Mouse (Mus musculus) heart, adult 2 months (tissue): Measurements from ENCODE around the gene Nrp2. TPM values are rescaled to one million over a fixed set of nuclear protein-coding genes. Genes with fewer than 3 reads are reported as not detected.
A peak's percentile ranks its signal among the peaks of the same experiment; 100 is the strongest.

Source experiments
- DNase-seq, 2 experiments: peaks; one replicate each; pipeline ENCODE4 v3.0.0; 2021
- H3K27ac ChIP-seq: fragments of 200-600 bp; 2 replicates; pipeline ENCODE4 v1.8.1; 2022
- H3K27me3 ChIP-seq: fragments of 200-500 bp; 2 replicates; pipeline ENCODE4 v1.6.1; 2012; ENCODE audit warnings: mild to moderate bottlenecking, low read length, inconsistent platforms, mixed read lengths; ENCODE audit not compliant: control insufficient read depth, insufficient read depth
- H3K36me3 ChIP-seq: fragments of 200-500 bp; 2 replicates; pipeline ENCODE4 v1.6.1; 2012; ENCODE audit warnings: low read length, inconsistent platforms; ENCODE audit not compliant: control insufficient read depth, insufficient read depth
- H3K4me1 ChIP-seq: fragments of 200-500 bp; 2 replicates; pipeline ENCODE4 v1.6.1; 2011; ENCODE audit warnings: low read length; ENCODE audit not compliant: control insufficient read depth, insufficient read depth
- H3K4me3 ChIP-seq: fragments of 200-600 bp; 2 replicates; pipeline ENCODE4 v1.8.1; 2022
- H3K79me2 ChIP-seq: fragments of 200-500 bp; replicated peaks from 2 replicates; pipeline ENCODE4 v1.6.1; 2012; ENCODE audit warnings: mild to moderate bottlenecking, inconsistent platforms, low read length, moderate library complexity, mixed read lengths; ENCODE audit not compliant: control insufficient read depth, insufficient read depth
- H3K9ac ChIP-seq: fragments of 200-500 bp; 2 replicates; pipeline ENCODE4 v1.6.1; 2012; ENCODE audit warnings: low read depth, mild to moderate bottlenecking, control low read depth, inconsistent platforms, low read length, mixed read lengths
- CTCF ChIP-seq: fragments of 200-600 bp; IDR thresholded peaks from 2 replicates; pipeline ENCODE4 v1.8.1; 2022; ENCODE audit warnings: antibody characterized with exemption, mild to moderate bottlenecking, moderate library complexity
- EP300 ChIP-seq: fragments of 200-500 bp; IDR thresholded peaks from 2 replicates; pipeline ENCODE4 v1.6.1; 2011; ENCODE audit warnings: low read depth, low read length, control low read depth; ENCODE audit not compliant: insufficient read depth
- POLR2A ChIP-seq: fragments of 200-500 bp; IDR thresholded peaks from 2 replicates; pipeline ENCODE4 v1.6.1; 2011; ENCODE audit warnings: mild to moderate bottlenecking, low read depth, low read length, control low read depth; ENCODE audit not compliant: insufficient read depth
- WGBS: fragments of 180-500 bp; shearing (Covaris S2); methylation state at CpG from one replicate; pipeline ENCODE4 v1.1.7; 2018; 5-methylcytosine and 5-hydroxymethylcytosine counted together
- intact Hi-C: fragments of 180-260 bp; cut with DNase I; formaldehyde crosslinking; loops from one replicate; pipeline ENCODE4 v1.15.1; 2025
- polyA plus RNA-seq: library from polyadenylated mRNA; depleted of rRNA; stranded (reverse); fragments of >200 nt; gene quantifications from 2 replicates; pipeline ENCODE4 v1.2.3, GENCODE M21; 2012
- total RNA-seq, 2 experiments: library from RNA; stranded (reverse); gene quantifications; 2 replicates each; pipeline ENCODE4 v1.2.3; 2021

Gene Nrp2
- total and polyA plus RNA-seq, 3 experiments, result 15.6 to 29.6 (median 20.7) TPM

DNA sequence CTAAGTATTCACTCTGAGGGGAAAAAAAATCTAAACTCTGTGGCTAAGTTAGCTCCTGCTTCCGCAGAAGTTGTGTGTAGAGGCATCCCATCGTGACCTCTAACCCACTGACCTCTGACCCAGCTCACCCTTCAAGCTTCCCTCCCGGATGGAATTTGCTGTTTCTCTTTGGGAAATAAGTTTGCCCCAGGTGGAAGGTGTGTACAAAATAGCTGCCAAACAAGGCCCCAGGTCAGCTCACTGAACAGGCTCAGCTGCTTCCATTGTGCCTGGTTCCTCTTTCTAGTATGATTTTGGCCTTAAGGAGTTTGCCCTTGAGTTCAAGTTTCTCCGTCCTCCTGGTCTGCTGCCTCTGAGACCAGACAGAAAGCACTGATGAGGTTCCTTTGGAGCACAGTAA, 12.6 kb downstream of the Nrp2 start:
- H3K79me2 ChIP-seq, result 0 out of 2 replicates have a peak, but pooled peaks cover 2% of the 10 kb centered on the region
- intact Hi-C loops, result no loop called here
- no peak for DNase-seq
- H3K27me3 ChIP-seq, result no peaks in the 10 kb centered on the region
- peaks cover 23% of the 10 kb centered on the region for H3K4me1 ChIP-seq
- peaks cover 24% of the 10 kb centered on the region for H3K36me3 ChIP-seq
- TF ChIP-seq POLR2A, result no peak
- H3K9ac ChIP-seq, result no peak overlapping the region; the same call in 1 of the 2 replicates
- H3K4me3 ChIP-seq, result no peak overlapping the region
- WGBS, result 53% methylated on average over 4 of the region's 4 CpGs
- H3K27ac ChIP-seq, result peak overlapping the region; percentile 64; the same call in 1 of the 2 replicates

DNA sequence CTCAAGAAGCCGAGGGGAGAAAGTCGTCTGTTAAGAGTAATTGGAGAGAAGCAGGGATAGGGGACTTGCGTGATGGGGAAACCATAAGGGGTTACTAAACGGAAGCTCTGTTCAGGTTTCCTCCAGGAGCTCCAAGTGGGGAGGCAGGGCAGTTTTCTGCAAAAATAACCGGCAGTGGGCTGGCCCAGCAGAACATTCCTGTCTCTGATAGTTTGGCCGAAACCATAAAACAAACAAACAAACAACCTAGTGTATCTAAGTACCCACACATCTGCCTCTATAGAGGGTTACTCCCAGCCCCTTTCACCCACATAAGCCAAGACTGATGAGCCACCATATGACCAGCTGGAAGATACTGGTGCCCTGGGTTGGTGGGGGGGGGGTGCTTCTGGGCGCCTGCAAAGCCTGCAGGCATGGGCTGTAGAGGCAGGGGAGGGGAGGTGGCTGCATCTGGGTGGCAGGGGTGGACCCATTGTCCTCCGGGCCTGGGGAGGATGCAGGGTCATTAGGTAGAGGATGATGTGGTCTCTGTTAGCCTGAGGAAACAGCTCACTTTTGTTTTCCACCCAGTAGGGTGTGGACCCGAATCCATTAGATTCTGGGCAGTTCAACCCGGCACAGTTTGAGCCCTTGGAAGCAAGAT, 13.9 kb downstream of the Nrp2 start:
- intact Hi-C loops, result no loop called here
- 42% methylated on average over 10 of the region's 10 CpGs for WGBS
- peak overlapping the region; percentile 64 for H3K27ac ChIP-seq
- peaks cover 26% of the 10 kb centered on the region for H3K4me1 ChIP-seq
- H3K36me3 ChIP-seq, result peaks cover 29% of the 10 kb centered on the region
- peaks cover 3% of the 10 kb centered on the region; the same call in 1 of the 2 replicates for H3K79me2 ChIP-seq
- DNase-seq, result peak in 1 of 2 experiments; percentile 27
- H3K27me3 ChIP-seq, result no peaks in the 10 kb centered on the region
- H3K9ac ChIP-seq, result 0 out of 2 replicates have a peak overlapping the region, but pooled peaks have one; percentile 16
- TF ChIP-seq POLR2A (no peak), CTCF (no peak), EP300 (no peak)
- H3K4me3 ChIP-seq, result peak overlapping the region; percentile 10; the same call in 1 of the 2 replicates

DNA sequence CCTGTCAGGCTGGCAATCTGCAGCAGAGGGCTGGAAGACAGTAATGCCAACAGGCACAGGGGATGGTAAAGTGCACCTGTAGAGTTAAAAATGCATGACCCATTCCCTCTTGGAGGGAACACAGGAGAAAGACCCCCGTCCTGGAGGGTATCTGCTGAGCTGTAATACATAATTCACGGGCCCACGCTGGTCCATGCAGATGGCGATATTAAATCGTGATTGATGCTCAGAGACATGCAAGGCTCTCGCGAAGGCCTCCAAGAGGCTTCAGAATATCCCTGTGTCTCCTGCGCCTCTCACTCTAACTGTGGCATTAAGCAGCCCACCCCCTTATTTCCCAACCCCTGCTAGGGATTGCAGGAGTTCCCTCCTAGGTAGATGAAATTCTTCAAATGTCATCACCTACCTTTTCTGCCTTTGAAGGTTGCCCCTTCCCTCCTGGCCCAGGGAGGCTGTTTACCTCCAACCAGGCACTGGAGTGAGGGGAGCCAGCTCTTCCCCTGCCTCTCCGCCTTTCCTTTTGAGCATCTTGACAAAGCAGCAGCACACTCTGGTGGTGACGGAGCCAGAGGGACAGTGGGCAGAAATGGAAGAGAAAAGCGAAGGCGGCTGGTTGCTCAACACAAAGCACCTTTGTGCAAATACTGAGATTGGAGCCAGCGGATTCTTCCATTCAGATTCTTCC, 14.6 kb downstream of the Nrp2 start:
- peaks cover 25% of the 10 kb centered on the region for H3K4me1 ChIP-seq
- peaks cover 27% of the 10 kb centered on the region for H3K36me3 ChIP-seq
- intact Hi-C loops, result loop anchor here (2.0 kb wide), 1 partner anchor 13 kb away; no protein-coding TSS in a partner anchor
- no peak for DNase-seq
- no peak overlapping the region for H3K4me3 ChIP-seq
- no peaks in the 10 kb centered on the region for H3K27me3 ChIP-seq
- WGBS, result 62% methylated on average over 13 of the region's 13 CpGs
- H3K79me2 ChIP-seq, result peaks cover 3% of the 10 kb centered on the region; the same call in 1 of the 2 replicates
- TF ChIP-seq EP300 (0 out of 2 replicates have a peak, but pooled peaks have one; percentile 29), CTCF (peak; percentile 60), POLR2A (no peak)
- peak overlapping the region; percentile 2; the same call in 1 of the 2 replicates for H3K9ac ChIP-seq
- H3K27ac ChIP-seq, result peak overlapping the region; percentile 64

DNA sequence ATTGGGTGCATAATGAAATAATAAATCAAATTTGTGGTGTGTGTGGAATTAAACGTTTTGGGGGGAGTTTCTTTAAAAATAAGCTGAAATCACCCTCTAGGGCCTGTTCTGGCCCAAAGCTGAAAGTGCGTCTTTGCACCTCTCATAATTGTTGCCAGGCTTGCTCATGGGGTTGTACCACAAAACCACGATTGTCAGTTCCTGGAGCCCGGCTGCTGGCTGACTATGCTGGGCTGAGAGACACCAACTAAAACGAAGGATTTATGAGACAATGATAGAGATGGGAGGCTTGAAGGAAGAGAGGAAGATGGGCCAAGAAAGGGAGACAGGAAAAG, 15.1 kb downstream of the Nrp2 start:
- Histone ChIP-seq H3K9ac (no peak overlapping the region), H3K27ac (peak overlapping the region; percentile 64), H3K4me1 (peaks cover 25% of the 10 kb centered on the region), H3K4me3 (no peak overlapping the region), H3K36me3 (peaks cover 26% of the 10 kb centered on the region), H3K27me3 (no peaks in the 10 kb centered on the region), H3K79me2 (peaks cover 3% of the 10 kb centered on the region; the same call in 1 of the 2 replicates)
- 41% methylated on average over 5 of the region's 5 CpGs for WGBS
- intact Hi-C loops, result loop anchor here (2.0 kb wide), 1 partner anchor 13 kb away; no protein-coding TSS in a partner anchor
- DNase-seq, result no peak
- TF ChIP-seq POLR2A, result no peak
- no peak for TF ChIP-seq EP300
- no peak for TF ChIP-seq CTCF

- H3K36me3 ChIP-seq, result peaks cover 27% of the 10 kb centered on the region
- peaks cover 27% of the 10 kb centered on the region for H3K4me1 ChIP-seq
- H3K9ac ChIP-seq, result peak overlapping the region; percentile 18; the same call in 1 of the 2 replicates
- whole genome bisulfite sequencing, result 41% methylated on average over 8 of the region's 8 CpGs
- H3K4me3 ChIP-seq, result no peak overlapping the region
- intact Hi-C loops, result loop anchor here (2.0 kb wide), 1 partner anchor 14 kb away; no protein-coding TSS in a partner anchor
- peaks cover 3% of the 10 kb centered on the region; the same call in 1 of the 2 replicates for H3K79me2 ChIP-seq
- peak in 1 of 2 experiments; percentile 14 for DNase-seq
- H3K27ac ChIP-seq, result peak overlapping the region; percentile 68
- H3K27me3 ChIP-seq, result no peaks in the 10 kb centered on the region
- no peak for TF ChIP-seq POLR2A
- TF ChIP-seq CTCF, result no peak
- TF ChIP-seq EP300, result no peak
Measured at GRCm38 (mm10) chr1:62718750-62719149, 15.7 kb downstream of the Nrp2 start.

DNA sequence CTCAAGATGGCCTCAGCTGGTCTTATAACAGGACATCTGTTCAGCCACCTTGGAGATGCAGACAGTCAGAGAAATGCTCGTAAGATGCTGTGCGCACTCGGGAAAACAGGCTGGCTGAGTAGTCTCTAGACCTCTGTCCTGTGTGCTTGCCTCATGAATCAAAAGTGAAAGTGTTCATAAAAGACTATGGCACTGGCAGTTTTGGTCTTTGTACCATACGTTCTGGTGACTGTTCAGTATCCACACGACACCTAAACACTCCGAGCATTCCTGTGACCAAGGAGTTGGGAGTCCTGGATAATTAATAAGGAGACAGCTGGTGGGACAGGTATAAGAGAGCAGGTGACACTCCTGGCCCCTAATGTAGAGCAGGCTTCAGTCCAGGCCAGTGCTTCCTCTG, 16.7 kb downstream of the Nrp2 start:
- 61% methylated on average over 6 of the region's 6 CpGs for WGBS
- peaks cover 30% of the 10 kb centered on the region for H3K36me3 ChIP-seq
- no peak for TF ChIP-seq POLR2A
- TF ChIP-seq CTCF, result no peak
- no peak for TF ChIP-seq EP300
- peaks cover 33% of the 10 kb centered on the region for H3K4me1 ChIP-seq
- H3K4me3 ChIP-seq, result no peak overlapping the region
- H3K27me3 ChIP-seq, result no peaks in the 10 kb centered on the region
- no peak overlapping the region for H3K9ac ChIP-seq
- H3K27ac ChIP-seq, result peak overlapping the region; percentile 68
- no peak for DNase-seq
- peaks cover 3% of the 10 kb centered on the region; the same call in 1 of the 2 replicates for H3K79me2 ChIP-seq
- intact Hi-C loops, result loop anchor here (2.0 to 5.0 kb wide), 2 partner anchors 15 to 243 kb away; no protein-coding TSS in a partner anchor
